Mouse (Mus musculus): ENCODE measurements around the gene Naglu.

Naglu gene

DNA sequence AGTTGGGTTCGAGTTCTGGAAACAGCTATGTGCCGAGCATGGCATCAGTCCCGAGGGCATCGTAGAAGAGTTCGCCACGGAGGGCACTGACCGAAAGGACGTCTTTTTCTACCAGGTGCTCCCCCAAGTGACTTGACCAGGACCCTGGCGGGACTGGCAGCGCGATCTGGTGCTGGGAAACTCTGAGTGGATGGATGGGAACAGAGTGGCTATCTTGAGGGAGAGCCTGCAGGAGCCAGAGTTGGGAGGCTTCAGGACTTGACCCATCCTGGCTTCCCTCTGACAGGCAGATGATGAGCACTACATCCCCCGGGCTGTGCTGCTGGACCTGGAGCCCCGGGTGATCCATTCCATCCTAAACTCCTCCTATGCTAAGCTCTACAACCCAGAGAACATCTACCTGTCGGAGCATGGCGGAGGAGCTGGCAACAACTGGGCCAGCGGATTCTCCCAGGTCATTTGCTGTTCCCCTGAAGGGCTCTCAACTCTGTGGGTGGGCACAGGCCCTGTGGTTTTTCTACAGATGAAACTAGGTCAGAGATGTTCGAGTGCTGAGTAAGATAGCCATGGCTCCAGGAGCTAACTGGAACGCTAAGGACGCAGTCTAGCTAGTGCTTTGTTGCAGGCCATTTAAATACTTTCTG, 50.9 kb downstream of the Naglu start:
- 18% methylated on average over 19 of the region's 19 CpGs for WGBS

DNA sequence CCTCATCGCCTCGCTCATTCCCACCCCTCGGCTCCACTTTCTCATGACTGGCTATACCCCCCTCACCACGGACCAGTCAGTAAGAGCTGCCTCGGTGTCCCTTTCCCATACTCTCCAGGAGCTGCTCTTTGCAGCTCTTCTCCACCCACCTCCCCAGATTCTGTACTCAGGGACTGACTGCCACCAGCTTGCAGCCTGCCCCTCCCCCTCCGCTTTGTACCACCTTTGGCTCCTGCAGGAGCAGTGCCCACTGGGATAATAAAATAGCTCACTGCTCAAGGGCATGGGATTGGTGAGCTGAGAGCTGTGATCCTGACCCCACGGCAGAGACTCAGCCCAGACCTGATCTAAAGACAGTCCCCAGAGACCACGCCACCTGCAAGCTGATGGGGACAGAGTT, 54.7 kb downstream of the Naglu start:
- WGBS: 93% methylated on average over 8 of the region's 8 CpGs

DNA sequence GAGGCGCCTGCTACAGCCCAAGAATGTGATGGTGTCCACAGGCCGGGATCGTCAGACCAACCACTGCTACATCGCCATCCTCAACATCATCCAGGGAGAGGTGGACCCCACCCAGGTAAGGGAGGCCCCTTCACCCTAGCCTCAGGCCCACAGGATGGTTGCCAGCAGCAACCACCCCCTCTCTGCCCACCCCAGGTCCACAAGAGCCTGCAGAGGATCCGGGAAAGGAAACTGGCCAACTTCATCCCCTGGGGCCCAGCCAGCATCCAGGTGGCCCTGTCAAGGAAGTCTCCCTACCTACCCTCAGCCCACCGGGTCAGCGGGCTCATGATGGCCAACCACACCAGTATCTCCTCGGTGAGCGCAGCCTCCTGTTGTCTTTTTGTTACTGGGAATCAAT, 55.2 kb downstream of the Naglu start:
- WGBS: 96% methylated on average over 7 of the region's 9 CpGs

DNA sequence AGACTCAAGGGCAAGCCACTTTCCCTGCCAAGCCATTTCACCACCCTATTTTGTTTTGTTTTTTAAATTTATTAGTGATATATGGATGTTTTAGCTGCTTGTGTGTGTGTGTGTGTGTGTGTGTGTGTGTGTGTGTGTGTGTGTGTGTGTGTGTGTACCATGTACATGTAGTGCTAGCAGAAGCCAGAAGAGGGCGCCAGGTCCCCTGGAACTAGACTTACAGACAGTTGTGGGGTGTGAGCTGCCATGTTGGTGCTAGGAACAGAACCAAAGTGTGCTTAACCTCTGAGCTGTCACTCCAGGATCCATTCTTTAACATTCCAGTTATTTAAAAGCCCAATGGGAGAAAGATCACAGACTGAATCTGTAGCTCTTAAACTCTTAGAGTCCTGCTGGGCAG, 57.3 kb downstream of the Naglu start:
- 100% methylated on average over 1 of the region's 1 CpGs for WGBS
